Mouse (Mus musculus): ENCODE measurements around the gene Ccdc39. TPM values are rescaled to one million over a fixed set of nuclear protein-coding genes. Genes with fewer than 3 reads are reported as not detected.
A peak's percentile ranks its signal among the peaks of the same experiment; 100 is the strongest.

The Ccdc39 gene
- 1 to 10 TPM; 1.0 to 1.7 TPM for total RNA-seq (2021)
- long read RNA-seq, experiment 1, result 0 reads
- long read RNA-seq, experiment 2, result 0 reads

- DNase-seq, result peak; percentile 79 to 80
These were observed at the start of gene Ccdc39 for GRCm38 (mm10) chr3:33843801-33844632. Gene Ccdc39, minus strand, starts transcription at chr3:33844310.

- no peak for DNase-seq
These were observed 49.3 kb upstream of the Ccdc39 start for GRCm38 (mm10) chr3:33893433-33893832.

DNA sequence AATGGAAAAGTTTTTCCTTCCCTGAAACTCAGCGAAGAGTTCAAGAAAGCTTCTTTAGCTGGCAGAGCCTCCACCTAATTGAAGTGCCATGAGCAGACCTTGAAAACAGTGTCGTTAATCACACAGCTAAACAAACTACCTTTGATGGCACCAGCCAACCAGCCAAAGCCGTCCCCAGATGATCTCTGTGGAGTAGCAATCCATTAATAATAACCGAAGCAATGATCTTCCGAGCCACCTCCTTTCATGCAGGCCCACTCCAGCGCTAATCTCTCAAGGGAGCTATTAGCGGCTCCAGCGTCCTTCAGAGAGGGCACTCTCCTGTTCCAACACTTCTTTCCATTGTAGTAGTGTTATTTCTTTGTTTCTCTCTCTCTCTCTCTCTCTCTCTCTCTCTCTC lies 43.3 kb upstream of the Ccdc39 start:
- peak; percentile 9 to 14 for DNase-seq

GRCm38 (mm10) chr3:33883105-33883504 lies 39.0 kb upstream of the Ccdc39 start:
- DNase-seq, result no peak

DNA sequence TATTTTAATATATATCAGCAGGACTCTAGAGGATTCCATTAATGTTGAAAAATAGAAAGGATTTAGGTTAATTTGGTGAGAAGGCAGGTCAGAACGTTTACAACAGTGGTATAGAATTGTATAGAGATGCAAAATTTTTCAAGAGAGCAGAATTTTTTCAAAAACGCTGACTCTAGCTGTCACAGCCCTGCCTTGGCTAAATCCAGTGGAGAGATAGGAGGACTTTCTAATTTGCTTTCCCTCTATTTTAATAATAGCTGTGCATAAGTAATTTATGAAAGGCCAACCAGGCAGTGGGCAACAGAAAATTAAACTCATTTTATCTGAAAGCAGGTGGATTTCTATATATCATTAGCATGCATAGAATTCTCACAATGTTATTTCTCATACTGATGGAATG lies 38.6 kb upstream of the Ccdc39 start:
- no peak for DNase-seq

GRCm38 (mm10) chr3:33878661-33879060 lies 34.6 kb upstream of the Ccdc39 start:
- DNase-seq, result no peak

- DNase-seq, result no peak
These were observed 30.6 kb upstream of the Ccdc39 start for GRCm38 (mm10) chr3:33874456-33875286.

DNA sequence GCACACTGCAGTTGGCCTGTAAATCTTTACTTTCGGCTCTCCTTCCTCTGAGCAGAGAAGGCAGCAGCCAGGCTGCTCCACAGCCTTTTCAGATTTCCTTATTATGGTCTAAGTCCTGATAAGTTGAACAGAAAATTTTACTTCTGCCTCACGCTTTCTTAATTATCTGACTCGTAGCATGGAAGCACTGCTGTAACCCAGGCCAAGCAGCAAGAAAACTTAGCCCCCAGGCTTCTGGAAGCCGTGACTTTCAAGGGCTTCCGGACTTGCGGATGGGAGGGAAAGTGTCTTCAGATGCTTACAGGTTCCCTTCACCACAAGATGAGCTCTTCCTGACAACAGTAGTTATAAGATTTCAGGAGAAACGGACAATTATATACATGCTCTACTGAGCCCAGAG lies 29.7 kb upstream of the Ccdc39 start:
- DNase-seq, result no peak

GRCm38 (mm10) chr3:33873366-33873765 lies 29.3 kb upstream of the Ccdc39 start:
- no peak for DNase-seq

GRCm38 (mm10) chr3:33864000-33864540 lies 20.0 kb upstream of the Ccdc39 start:
- DNase-seq, result no peak

DNA sequence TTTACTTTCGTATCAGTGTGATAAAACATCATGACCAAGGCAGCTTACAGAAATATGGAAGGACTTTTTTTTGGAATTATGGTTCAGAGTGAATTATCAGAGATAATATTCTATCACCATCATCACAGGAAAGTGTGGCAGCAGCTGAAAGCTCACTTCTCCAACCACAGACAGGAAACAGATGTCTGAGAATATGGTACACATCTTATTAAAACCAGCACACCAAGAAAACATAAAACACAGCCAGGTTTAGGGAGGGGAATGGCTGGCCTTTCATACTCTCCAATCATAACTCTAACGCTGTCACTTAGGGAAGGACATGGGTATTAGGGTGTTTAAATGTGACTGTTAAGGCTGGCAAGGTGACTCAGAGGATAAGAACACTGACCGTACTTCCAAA lies 14.8 kb upstream of the Ccdc39 start:
- DNase-seq, result no peak

DNA sequence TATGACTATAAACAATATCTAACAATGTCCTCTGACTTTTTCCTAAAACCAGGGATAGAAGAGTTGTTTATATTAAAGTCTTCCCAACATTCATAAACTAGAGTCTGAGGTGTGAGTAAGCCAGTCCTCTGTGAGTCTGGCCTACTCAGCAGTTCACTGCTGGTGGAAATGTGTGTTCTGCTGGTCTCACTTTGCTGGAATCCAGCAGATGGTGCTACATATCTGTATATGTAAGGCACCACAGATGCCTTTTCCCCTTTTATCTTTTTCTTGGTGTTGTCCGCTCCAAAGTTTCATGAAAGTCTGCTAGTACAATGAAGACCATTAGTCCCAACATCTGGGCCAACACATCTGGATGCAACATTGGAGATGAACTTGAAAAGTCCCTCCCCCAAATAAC lies 9.0 kb upstream of the Ccdc39 start:
- peak in 1 of 2 experiments; percentile 3 for DNase-seq

DNA sequence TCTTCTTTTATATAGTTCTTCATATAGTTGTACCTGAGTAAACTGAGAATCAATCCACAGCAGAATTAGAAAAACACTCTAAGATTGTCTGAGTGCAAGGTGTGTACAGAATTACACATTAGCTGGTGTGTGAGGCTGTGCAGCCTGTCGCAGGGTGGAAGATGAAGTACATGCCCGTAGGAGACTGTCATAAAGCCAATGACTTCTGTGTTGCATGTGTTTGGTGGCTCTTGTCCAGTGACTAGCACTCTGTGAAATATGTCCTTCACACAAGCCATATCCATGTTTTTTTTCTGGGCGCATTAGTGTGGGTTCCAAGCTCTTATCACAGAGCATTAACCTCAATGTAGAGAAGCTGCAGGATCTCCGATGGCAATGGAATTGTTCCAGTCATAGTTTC lies 6.7 kb upstream of the Ccdc39 start:
- no peak for DNase-seq

GRCm38 (mm10) chr3:33846639-33847038 lies 2.5 kb upstream of the Ccdc39 start:
- DNase-seq, result no peak

DNA sequence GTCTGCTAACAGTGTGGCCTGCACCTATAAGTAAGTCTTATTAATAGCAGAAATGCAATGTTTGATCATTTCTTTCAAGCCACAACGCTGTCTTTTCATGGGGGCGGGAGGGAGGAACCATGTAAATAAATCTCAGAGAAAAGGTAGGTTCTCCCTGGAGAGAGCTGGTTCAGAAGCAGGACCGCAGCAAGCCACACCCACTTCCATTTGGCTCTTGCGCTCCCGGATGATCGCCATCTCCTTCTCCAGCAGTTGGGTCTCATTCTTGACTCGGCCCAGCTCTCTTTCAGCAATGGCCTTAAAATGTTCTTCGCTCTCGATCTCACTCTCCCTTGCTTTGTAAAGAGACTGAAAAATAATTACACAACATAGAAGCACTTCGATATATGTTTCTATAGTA lies 5.2 kb downstream of the Ccdc39 start:
- DNase-seq, result peak; percentile 8 to 11

GRCm38 (mm10) chr3:33836576-33836975 lies 7.5 kb downstream of the Ccdc39 start:
- DNase-seq, result no peak

DNA sequence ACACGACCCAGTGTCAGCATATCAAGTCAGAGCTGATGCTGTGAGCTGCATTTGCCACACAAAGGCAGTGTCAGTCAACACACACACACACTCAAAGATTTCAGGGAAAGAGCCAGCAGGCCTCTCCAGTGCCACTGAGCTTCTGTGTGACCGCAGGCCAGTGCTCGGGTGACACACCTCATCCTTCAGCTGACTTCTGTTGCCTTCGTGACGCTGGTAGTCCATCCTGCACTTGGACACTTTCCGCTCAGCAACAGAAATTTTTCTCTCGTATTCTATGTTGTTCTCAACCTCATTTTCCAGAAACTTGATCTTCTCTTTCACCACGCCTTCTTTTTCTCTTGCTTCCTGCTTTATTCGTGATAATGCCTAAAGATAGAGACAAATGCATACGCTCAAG lies 11.8 kb downstream of the Ccdc39 start:
- no peak for DNase-seq

DNA sequence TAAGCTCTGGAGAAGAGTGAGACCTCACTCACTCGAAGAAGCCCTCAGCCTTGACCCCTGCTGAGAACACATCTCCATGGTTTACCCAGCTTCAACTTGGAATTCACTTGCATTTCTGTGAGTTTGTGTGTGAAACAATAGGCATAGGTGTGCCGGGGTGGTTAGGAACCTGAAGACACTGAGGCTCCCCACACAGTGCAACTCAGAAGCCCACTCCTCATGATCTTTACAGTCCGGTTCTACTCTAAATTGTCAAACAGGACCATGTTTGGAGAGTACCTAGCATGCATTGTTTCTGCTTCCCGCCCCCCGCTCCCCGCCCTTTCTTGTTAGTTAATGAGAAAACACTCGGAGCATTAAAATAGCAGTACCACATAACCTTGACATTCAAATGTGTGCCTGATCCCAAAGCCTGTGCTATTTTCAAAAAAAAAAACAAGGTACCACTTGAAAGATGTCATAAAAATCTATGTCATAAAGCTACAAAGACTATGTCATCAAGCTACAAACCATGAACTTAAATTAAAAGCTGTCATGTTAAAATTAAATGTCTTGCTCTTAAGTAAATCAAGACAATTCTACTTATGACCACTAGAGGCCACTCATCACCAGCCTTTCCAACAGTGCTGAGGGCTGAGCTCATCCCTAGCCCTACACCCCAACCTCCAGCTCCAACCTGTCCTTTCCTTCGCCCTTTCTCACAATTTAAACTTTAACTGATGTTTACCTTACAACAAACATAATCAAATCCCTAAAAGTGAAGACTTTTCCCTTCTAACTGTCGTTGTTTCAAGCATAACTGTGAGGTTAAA lies 19.8 kb downstream of the Ccdc39 start:
- peak; percentile 29 to 45 for DNase-seq

DNA sequence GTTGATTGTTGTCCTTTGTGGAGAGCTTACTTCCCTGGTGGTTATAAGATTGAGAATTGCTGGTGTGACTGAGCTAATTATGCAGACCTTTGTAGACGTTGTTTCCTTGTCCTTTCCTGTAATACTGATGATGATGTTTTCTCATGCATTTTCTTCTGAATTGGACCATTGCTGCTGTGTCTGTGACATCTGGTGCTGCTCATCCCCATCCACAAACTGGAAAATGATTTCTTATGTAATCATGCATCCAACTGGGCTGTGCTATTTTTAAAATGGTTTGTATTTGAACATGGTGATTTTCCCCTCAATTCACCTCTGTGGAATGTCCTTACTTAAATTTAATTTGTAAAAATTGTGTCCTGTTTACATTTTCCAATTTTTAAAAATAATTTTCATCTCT lies 37.0 kb downstream of the Ccdc39 start:
- no peak for DNase-seq

GRCm38 (mm10) chr3:33800513-33800820 lies 43.6 kb downstream of the Ccdc39 start:
- DNase-seq, result no peak

DNA sequence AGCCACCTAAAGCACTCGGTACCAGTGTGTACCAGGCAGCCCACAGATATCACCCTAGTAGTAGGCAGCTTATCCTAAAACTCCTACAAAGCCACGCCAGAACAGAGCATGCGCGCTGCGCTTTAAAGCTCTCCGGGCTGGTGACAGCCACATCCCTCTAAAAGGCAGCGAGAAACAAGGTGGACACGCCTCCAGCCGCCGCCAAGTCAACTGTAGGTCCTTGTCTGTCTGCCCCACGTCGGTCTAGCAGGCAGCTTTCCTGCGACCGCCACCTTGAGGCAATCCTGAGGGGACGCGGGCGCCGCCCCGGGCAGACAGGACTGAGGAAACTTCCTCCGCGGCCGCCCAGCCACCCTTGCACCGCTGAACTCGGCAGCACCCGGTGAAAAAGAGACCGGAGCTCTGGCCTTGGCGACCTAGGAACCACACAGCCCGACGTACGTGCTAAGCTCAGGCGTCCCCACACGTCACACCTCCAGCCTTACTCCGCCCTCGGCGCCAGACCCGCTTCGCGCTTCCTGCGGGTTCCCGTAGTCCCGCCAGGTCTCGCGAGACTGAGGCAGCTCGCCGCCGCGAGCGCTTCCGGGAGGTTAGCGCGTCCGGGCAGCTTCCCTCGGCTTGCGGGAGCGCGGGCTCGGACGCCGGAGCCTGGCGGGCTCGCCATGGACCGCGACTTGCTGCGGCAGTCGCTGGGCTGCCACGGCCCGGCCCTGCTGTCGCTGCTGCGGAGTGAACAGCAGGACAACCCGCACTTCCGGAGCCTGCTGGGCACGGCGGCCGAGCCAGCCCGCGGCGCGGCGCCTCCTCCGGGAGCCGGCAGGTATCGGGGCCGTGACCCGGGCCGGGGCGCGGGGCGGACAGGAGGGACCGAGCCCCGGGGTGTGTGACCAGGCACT lies 44.2 kb downstream of the Ccdc39 start, which contains the start of gene Ttc14:
Ttc14 (plus strand) TSS at position 216 of the 896 bp plus-strand sequence.
- DNase-seq, result peak; percentile 99
